Mouse (Mus musculus) layer of hippocampus, adult 9-10 months (tissue): ENCODE measurements around the gene Fsd1.

Experiments
- DNase-seq: peaks from one replicate; pipeline ENCODE4 v3.0.0; 2022; ENCODE audit warnings: low spot score

Fsd1 gene

DNA sequence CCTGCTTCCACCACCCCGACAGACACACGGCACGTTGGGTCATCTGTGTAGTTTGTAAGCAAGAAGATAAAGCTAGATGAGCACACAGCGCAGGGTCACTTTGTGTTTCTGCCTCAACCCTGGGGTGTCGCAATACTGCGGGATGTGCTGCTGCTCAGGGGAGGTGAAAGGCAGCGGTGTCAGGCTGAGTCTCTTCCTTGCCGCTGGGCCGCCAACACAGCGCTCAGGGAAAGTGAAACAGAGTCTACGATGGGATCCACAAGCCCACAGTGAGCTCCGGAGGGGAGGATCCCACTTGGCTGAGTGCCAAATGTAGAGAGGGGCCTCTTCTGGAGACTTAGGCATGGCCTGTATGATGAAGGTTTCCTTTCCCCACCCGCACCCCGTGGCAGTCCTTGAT lies 23.1 kb upstream of the Fsd1 start:
- DNase-seq, result no peak

DNA sequence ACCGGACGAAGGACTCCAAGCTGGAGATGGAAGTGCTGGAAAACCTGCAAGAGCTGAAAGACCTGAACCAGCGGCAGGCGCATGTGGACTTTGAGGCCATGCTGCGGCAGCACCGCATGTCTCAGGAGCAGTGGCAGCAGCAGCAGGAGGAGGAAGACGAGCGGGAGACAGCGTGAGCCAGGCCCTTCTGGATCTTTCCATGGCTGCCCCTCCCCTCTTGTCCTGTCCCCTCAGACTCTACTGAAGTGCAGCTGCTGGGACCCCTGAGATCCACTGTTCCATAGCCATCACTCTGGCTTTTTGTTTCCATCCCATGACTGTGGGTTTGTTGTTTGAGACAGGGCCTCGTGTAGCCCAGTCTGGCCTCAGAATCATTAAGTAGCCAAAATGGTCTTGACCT lies 21.8 kb upstream of the Fsd1 start:
- DNase-seq, result no peak

DNA sequence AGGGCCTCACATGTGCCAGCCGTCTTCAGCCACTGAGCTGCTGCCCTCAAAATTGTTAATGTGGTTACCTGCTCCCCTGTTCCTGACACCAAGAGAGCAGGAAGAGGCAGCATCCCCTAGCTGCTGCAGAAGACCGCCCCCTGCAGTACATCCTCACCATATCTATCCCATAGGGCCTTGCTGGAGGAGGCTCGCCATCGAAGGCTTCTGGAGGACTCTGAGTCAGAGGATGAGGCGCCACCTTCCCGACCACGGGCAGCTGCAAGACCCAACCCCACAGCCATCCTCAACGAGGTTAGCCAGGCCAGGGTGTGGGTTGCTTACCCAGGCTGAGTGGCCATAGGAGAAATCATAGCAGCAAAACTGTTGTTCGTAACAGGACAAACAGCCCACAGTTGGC lies 21.3 kb upstream of the Fsd1 start:
- no peak for DNase-seq

GRCm38 (mm10) chr17:55967186-55967585 lies 19.1 kb upstream of the Fsd1 start:
- DNase-seq, result no peak

DNA sequence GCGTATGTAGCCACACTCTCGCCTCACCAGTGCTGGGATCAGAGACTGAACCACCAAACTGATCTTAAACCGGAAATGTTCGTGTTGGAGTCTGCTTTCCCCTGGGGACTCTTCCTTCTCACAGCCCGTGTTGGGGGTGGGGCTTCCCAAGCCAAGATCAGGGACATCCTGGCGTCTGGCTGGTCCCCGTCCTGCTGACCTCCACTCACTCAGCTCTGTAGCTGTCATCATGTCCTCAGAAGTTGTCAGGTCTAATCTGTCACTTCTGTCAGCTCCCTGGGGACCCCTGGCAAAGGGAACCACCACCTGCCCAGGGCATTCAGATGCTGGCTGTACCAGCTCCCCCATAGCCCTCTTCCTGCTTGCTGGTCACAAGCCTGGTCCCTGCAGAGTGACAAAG lies 18.1 kb upstream of the Fsd1 start:
- DNase-seq, result no peak

GRCm38 (mm10) chr17:55969560-55969959 lies 16.7 kb upstream of the Fsd1 start:
- DNase-seq, result no peak

- DNase-seq, result no peak
Observed at GRCm38 (mm10) chr17:55969966-55970891, 16.1 kb upstream of the Fsd1 start, which contains the start of gene Shd. Shd (plus strand) TSS chr17:55970467.

DNA sequence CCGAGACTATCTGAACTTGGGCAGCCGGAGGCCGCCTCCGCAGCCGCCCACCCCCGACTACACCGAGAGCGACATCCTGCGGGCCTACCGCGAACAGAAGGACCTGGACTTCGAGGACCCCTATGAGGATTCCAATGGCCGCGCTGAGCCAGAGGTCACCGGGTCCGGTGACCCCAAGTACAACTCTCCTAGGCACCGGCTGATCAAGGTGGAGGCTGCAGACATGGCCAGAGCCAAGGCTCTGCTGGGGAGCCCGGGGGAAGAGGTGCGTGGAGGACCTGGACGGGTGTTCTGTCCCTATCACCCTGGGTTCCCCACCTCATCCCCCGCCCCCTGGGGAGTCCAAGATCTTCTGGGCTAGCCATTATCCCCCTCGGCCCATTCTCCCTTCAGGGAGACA lies 14.9 kb upstream of the Fsd1 start:
- no peak for DNase-seq

DNA sequence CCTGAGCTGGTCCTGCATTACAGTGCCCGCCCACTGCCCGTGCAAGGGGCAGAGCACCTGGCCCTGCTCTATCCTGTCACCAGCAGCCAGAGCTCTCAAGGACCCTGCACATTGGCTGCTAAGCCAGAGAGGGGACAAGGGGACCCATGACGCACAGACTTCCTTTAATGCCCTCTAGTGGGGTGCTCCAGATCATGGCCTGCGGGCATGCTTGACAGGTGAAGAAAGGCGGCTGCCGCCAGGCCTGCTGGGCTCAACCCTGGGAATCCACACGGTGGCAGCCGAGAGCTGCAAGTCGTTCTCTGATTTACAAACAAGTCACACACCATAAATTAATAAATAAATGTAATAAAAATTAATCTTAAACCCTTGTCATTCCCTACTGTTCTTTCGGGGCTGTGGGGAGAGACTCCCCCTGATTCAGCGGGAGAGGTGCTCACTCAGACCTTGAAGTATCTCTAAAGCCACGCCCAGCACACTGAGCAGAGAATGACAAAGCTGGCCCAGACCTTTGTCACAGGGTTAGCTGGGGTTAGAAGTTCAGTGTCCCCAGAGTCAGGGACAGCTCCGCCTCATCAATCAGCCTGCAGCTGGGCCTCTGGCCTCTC lies 9.9 kb upstream of the Fsd1 start:
- no peak for DNase-seq

DNA sequence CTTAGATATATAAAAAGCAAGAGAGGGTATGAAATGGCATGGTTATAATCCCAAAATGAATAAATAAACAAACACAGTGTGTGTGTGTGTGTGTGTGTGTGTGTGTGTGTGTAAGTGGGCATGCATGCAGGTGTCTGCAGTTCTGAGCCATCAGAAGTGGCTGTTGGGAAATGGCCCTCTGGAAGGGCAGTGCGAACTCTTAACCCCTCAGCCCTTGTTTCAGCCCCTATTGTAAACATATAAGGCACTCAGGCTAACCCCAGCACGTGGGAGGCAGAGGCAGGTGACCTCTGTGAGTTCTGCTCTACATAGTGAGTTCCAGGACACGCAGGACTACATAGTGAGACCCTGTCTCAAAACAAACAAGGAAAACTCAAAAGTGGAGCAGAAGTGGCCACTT lies 9.0 kb upstream of the Fsd1 start:
- no peak for DNase-seq

DNA sequence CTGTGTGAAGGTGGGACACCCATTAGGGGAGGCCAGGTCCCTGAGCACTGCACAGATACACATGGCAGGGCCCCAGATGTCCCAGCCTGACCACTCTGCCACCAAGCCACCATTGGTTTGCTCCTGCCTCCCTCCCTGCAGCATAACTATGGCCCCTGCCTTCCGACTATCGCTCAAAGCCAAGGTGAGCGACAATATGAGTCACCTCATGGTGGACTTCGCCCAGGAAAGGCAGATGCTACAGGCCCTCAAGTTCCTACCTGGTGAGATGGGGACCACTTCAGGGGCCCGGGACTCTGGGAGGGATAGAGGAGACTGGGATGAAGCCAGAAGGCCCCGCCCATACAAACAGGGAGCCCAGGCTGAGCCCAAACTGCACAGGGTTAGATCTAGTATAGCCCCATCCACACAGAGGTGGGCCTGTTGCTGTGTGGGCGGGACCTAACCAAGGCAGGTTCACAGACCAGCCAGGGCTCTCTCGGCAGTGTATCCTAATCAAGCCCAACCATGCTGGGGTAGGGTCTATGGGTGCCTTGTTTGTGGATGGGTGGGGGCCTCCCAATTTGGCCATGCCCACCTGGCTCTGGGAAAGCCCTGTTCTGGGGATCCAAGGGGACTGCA lies 4.1 kb downstream of the Fsd1 start:
- DNase-seq, result no peak

DNA sequence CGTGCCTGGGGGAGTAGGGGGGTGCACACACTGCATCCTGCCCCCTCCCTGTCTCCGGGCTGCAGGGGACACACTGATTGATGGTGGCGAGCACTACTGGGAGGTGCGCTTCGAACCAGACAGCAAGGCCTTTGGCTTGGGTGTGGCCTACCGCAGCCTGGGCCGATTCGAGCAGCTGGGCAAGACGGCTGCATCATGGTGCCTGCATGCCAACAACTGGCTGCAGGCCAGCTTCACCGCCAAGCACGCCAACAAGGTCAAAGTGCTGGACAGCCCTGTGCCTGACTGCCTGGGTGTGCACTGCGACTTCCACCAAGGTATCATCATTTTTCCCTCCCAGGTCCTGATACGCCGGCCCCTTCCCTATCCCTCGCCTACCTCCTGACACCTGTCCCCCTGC lies 9.7 kb downstream of the Fsd1 start:
- DNase-seq, result no peak

DNA sequence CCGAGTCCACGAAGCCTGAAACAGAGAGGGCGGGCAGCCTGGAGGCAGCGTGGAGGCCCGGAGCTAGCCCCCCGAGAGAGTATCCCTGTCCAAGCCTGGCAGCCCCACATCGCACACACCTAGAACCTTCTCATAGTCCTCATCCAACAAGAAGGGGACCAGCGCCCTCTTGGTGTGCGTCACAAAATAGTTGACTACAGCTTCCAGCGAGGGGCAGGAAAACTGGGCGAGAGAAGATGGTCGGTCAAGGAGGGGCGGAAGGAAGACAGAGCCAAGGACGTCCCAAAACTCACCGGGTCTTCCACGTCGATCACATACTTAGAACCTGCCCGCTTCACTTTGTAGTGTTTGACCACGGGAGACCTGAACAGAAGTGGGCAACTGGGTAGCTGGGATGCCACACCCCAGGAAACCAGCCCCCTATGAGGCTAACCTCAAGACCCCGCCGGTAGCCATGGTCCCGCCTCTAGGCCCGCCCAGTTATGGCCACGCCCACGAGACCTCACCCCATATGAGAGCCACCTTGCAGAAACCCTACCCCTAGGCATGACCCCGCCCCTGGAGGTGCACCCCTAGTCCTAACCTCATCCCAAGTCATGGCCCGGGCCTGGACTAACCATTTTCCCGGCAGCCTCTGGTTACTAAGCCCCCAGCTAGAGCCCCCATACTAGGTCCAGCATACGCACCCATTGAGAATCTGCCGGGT lies 13.6 kb downstream of the Fsd1 start:
- no peak for DNase-seq

- DNase-seq, result no peak
Observed at GRCm38 (mm10) chr17:56003000-56003399, 16.7 kb downstream of the Fsd1 start.

DNA sequence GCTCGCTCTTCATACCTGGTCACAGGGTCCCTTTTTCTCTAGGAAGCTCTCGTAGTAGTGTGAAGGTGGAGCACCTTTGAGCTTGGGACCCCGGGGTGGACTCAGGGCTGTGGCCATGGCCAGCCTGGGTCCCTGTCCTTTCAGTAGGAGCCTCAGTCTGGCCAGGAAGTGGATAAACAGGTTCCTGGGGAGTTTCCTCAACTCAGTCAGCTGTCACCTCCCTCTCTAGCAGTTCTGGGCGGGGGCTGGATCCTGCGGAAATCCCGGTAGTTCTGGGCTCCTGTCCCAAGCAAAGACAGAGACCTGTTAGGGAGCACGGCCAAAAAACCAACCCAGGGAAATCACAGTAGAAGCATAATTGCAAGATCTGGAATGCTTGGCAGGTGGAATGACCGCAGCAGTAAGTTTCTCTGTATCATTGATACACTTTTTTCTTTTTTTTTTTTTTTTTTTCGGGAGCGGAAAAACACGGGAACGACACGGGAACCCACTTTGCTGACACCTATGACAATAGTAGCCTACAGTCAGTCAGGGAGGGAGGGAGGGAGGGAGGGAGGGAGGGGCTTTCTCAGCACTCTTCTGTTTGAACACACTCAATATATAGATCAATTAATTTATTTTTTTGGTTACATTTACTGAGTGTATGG lies 19.2 kb downstream of the Fsd1 start, which contains the start of the genes Stap2 and Mpnd:
Stap2 (minus strand) TSS at position 170 of the 647 bp plus-strand sequence.
Mpnd (plus strand) TSS at position 297 of the 647 bp plus-strand sequence.
- no peak for DNase-seq

DNA sequence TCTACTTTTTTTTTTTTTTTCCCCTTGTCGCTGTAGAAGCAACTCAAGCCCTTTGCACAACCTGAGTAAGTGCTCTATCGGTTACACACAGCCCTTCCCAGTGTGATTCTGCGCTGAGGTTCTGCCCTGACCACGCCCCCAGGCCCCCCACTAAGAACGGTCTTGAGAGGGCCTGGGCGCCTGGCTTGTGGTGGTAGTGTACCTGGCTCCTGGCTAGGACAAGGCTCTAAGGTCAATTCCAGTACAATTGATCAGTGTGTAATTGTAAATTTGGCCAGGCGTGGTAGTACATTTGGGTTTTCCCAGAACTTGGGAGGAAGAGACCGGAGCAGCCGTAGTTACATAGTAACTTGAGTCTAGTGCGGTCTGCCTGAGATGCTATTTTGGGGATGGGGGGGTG lies 20.6 kb downstream of the Fsd1 start:
- no peak for DNase-seq

GRCm38 (mm10) chr17:56007444-56008355 lies 21.4 kb downstream of the Fsd1 start:
- DNase-seq, result no peak

- DNase-seq, result peak; percentile 86
Observed at GRCm38 (mm10) chr17:56008356-56009087, 22.2 kb downstream of the Fsd1 start.

- peak; percentile 67 for DNase-seq
Observed at GRCm38 (mm10) chr17:56009088-56009961, 23.0 kb downstream of the Fsd1 start.
